Mouse (Mus musculus) heart, postnatal 4 days (tissue): ENCODE measurements around the gene Rhbdf2. TPM values are rescaled to one million over a fixed set of nuclear protein-coding genes. Genes with fewer than 3 reads are reported as not detected.

Experiments used
- DNase-seq: peaks from one replicate; pipeline ENCODE4 v3.0.0; 2021
- total RNA-seq, 2 experiments: library from RNA; stranded (reverse); gene quantifications; 2 replicates each; pipeline ENCODE4 v1.2.3; 2021

The Rhbdf2 gene
- total RNA-seq, 2 experiments from 2014 or later = 16.4 to 17.5 TPM

DNA sequence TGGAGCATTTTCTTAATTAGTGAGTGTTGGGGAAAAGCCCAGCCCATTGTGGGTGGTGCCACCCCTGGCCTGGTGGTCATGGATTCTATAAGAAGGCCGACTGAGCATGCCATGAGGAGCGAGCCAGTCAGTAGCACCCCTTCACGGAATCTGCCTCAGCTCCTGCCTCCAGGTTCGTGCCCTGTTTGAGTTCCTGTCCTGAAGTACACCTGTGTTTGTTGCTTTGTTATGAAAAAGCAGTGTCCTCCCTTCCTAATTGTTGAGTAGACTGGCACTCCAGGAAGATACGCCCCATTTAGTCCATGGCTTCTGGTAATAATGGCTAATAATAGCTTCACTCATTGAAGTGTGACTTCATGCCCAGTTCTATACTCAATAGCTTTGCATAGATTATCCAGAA, 40.5 kb downstream of the Rhbdf2 start, which contains the start of gene Aanat:
Gene Aanat, plus strand, starts transcription at position 123 of the 400 bp plus-strand sequence.
- no peak for DNase-seq

- DNase-seq = no peak
Measured at GRCm38 (mm10) chr11:116585682-116586081, 41.1 kb downstream of the Rhbdf2 start.

GRCm38 (mm10) chr11:116581376-116581814, 45.4 kb downstream of the Rhbdf2 start, which contains the start of gene Ube2o:
Ube2o (minus strand) TSS chr11:116581447.
- DNase-seq = peak; percentile 91

DNA sequence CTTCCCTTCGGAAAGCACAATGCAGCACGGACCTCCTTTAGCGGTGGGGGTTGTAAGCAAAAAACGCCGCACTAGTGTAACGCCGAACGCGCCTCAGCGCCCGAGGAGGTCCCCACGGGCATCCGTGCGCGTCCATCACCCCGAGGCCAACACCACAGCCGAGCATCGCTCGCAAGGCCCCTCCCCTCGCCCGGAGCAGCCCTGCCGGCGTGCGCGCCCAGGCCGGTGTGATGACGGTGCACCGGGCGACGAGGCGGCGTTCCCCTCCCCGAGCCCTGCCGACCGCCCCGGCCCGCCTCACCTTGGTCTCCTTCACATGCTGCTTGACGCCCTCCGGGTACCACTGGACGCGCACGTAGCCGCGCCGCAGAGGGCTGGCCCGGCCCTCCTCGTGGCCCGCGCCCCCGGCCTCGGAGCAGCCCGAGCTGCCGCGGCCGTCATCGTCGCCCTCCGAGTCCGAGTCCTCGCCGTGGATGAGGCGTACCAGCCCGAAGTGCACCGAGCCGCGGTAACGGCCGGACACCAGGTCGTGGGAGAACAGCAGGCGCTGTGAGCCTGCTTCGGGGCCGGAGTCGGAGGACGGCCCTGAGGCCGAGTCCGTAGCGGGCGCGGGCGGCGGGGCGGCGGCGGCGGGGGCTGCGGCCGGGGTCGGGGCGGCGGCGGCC, 46.0 kb downstream of the Rhbdf2 start:
- DNase-seq = peak; percentile 55

DNA sequence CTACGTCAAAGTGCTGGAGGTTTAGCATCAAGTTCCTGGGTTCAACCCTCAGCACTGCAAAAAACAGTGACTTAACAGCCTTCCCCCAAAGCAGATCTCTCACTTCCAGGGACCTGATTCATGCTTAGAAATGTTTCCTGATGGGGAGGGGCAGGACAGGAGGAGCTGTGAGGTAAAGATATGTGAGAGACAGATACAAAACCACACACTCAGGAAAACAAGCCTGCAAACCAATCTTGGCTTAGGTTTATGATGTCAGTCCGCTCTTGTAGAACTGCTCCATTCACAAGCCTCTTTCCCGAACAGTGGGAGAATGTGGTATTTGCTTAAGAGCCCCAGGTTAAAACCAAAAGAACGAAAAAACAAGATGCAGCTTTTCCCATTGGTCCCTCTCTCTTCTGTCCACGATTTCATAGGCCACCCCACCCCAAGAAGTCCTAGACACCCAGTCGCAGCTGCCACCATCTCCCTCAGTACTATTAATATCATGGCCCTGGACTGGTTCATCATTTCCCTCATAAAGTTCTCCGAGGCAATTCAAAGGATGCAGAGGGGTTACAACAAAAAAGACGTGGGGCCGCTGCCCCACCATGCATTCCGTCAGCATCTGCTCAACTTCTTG, 46.7 kb downstream of the Rhbdf2 start:
- DNase-seq = no peak

- DNase-seq = no peak
Measured at GRCm38 (mm10) chr11:116579280-116579679, 47.5 kb downstream of the Rhbdf2 start.

DNA sequence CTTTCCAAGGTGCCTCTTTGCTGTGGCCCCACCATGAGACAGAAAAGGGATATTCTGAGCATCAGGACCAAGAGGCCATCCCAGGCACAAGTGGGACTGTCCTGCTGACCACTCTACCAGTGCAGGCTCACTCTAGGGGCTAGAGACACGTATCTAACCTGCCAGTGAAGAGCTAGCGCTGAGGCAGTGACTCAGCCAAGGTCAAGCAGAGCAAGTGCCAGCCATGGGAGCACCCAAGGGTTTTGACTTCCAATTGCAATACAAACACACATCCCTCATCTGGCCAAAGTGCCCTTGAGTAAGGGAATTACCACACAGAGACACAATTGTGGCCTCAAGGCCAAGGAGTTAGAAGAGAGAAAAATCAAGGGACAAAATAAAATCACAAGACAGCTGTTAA, 51.4 kb downstream of the Rhbdf2 start:
- no peak for DNase-seq

GRCm38 (mm10) chr11:116574982-116575381, 51.8 kb downstream of the Rhbdf2 start:
- no peak for DNase-seq

- no peak for DNase-seq
Measured at GRCm38 (mm10) chr11:116574486-116574885, 52.3 kb downstream of the Rhbdf2 start.

GRCm38 (mm10) chr11:116572756-116573543, 53.9 kb downstream of the Rhbdf2 start:
- DNase-seq = no peak

DNA sequence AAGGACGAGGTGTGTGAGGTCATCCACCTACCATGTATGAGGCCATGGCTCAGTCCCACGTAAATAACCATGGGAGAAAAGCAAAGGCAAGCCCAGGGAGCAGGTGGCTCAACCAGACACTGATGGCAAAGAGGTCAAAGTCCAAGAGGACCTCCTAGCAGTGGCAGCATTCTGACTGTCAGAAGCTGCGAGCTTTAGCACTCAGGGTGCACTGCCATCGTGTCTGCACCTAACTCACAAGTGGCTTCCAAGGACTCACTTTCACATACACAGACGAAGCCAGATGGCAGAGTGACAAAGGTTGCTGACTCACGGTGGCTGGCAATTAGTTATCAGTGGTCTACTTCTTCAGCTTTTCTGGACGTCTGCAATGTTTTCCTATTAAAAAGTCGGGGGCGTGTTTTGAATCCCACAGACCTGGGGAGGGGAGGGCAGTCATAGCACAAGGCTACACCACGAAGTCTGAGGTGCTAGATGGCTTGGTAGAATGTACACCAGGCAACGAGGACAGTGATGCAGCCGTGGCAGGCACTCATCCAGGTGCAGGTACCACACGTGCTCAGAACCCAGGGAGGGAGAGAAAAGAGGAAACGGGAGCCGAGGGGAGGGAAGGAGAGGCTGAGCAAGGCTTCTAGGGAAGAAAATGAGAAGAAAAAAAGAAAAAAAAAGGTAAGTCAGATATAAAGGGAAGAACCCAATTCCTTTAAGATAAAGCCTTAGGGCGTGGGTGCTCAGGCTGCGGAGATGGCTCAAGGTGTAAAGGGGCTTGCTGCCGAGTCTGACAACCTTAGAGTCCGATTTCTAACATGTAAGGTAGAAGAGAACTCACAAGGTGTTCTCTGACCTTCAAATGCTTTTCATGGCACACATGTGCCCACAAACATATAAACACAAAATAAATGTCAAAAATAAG, 54.8 kb downstream of the Rhbdf2 start:
- DNase-seq = peak; percentile 58

GRCm38 (mm10) chr11:116570821-116571220, 56.0 kb downstream of the Rhbdf2 start:
- DNase-seq = no peak

- no peak for DNase-seq
Measured at GRCm38 (mm10) chr11:116567531-116567930, 59.3 kb downstream of the Rhbdf2 start.

DNA sequence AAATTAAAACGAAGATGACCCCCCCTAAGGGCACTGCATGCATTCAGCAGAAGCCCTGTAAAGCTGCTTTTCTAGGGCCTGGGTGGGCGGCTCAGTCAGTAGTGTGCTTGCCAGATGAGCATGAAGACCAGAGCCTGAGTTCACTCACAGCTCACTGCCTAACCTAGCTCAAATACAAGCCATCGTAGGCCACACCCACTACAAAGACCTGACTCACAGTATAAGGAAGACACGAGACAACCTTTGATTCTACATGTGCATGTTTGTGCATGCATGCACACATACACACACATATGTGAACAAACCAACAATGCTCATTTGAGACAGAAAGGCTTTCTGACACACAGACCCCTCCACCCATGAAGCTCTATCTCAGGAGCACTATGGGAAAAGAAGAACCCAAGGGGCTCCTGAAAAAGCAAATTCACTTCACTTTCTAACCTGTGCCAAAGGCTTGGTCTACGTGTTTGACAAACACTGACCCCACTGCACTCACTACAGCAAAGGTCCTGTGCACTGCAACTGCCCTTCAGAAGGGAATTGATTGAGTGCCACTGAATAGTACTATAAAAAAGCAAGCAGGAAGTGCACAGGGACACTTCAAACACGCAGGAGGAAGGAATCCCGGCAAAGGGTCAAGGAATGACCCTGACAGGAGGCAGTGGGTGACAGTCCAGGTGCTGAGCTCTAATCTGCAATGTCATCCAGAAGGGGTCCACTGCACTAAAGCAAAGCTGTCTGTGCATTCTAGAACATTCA, 61.4 kb downstream of the Rhbdf2 start:
- no peak for DNase-seq

DNA sequence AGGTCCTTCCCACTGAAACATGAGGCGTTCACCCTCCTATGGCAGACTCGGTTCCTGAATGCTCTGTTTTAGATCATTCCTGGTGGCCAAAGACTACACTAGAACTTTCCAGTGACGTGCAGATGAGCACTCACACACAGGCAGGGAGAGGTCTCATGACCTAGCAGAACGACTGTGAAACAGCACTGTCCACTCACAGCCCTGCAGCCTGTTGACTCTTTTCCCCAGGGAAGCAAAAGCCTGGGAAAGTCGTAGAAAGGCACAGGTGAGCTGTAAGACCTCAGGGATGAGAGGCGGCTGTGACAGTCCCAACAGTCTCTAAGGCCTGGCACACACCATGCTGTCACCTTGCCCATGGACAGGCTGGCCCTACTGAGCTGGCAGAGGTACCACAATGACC, 70.5 kb downstream of the Rhbdf2 start:
- DNase-seq = no peak

GRCm38 (mm10) chr11:116555572-116555971, 71.2 kb downstream of the Rhbdf2 start:
- DNase-seq = no peak

GRCm38 (mm10) chr11:116554171-116554878, 72.5 kb downstream of the Rhbdf2 start:
- DNase-seq = peak; percentile 51

GRCm38 (mm10) chr11:116552194-116552593, 74.6 kb downstream of the Rhbdf2 start:
- no peak for DNase-seq

DNA sequence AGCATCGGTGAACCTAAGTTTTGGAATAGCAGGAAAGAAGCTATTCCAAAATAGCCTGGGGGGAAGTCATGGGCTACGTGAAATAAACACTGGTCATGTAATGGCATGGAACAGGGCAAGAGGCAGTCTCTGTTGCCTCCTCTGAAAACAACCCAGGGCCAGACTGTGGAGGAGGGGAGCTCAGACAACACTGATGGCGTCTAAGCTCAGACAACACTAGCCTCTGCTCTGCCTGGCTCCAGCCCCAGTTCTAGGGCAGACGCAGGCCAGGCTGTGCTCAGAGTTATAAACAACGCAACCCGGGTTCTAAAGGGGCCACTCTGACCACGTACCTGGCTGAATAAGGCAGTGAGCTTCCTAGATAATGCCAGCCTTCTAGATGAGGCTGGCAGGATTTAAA, 76.1 kb downstream of the Rhbdf2 start:
- DNase-seq = no peak

- no peak for DNase-seq
Measured at GRCm38 (mm10) chr11:116549273-116550038, 77.4 kb downstream of the Rhbdf2 start.
